Mouse (Mus musculus) heart, embryonic 16.5 days (tissue): Measurements from ENCODE around the gene Gnai3. TPM values are rescaled to one million over a fixed set of nuclear protein-coding genes. Genes with fewer than 3 reads are reported as not detected.

Experiments
- ATAC-seq: fragments of 200-750 bp; cut with Nextera tagmentation; replicated peaks from 2 replicates; pipeline ENCODE4 v1.8.0; 2017; ENCODE audit warnings: moderate number of reproducible peaks; ENCODE audit not compliant: insufficient read depth, low FRiP score; ENCODE audit errors: extremely low read depth
- H3K27ac ChIP-seq: fragments of 300-500 bp; sonication (generic); 2 replicates; pipeline ENCODE4 v1.5.1; 2014; ENCODE audit warnings: mild to moderate bottlenecking, low read length, control low read depth, moderate library complexity
- H3K27me3 ChIP-seq: fragments of 300-500 bp; sonication (generic); 2 replicates; pipeline ENCODE4 v1.6.1; 2014; ENCODE audit warnings: low read length, mixed read lengths; ENCODE audit not compliant: control insufficient read depth, insufficient read depth
- H3K36me3 ChIP-seq: fragments of 300-500 bp; sonication (generic); 2 replicates; pipeline ENCODE4 v1.6.1; 2014; ENCODE audit not compliant: control insufficient read depth, insufficient read depth
- H3K4me1 ChIP-seq: fragments of 300-500 bp; sonication (generic); 2 replicates; pipeline ENCODE4 v1.6.1; 2014; ENCODE audit warnings: low read length, mixed read lengths; ENCODE audit not compliant: control insufficient read depth, insufficient read depth
- H3K4me2 ChIP-seq: fragments of 300-500 bp; sonication (generic); 2 replicates; pipeline ENCODE4 v1.6.1; 2014; ENCODE audit warnings: low read depth, mild to moderate bottlenecking, control low read depth, low read length
- H3K4me3 ChIP-seq: fragments of 300-500 bp; sonication (generic); 2 replicates; pipeline ENCODE4 v1.5.1; 2014; ENCODE audit warnings: mild to moderate bottlenecking, control low read depth, low read length
- H3K9ac ChIP-seq: fragments of 300-500 bp; sonication (generic); 2 replicates; pipeline ENCODE4 v1.6.1; 2014; ENCODE audit warnings: low read length, control low read depth
- H3K9me3 ChIP-seq: fragments of 300-500 bp; sonication (generic); replicated peaks from 2 replicates; pipeline ENCODE4 v1.6.1; 2016; ENCODE audit warnings: low read length; ENCODE audit not compliant: control insufficient read depth
- WGBS: fragments of 180-500 bp; shearing (Covaris S2); extraction: QIAGEN DNeasy Blood & Tissue Kit; methylation state at CpG from one replicate; pipeline ENCODE4 v1.1.7; 2014; 5-methylcytosine and 5-hydroxymethylcytosine counted together
- polyA plus RNA-seq: library from polyadenylated mRNA; unstranded; fragments of >200 nt; fragmentation: Nextera tagmentation; extraction: Ambion mirVana; gene quantifications from 2 replicates; pipeline ENCODE4 v1.2.1, GENCODE M21; 2015

The Gnai3 gene
- polyA plus RNA-seq, 1 experiment from 2014 or later: 85.5 TPM

DNA sequence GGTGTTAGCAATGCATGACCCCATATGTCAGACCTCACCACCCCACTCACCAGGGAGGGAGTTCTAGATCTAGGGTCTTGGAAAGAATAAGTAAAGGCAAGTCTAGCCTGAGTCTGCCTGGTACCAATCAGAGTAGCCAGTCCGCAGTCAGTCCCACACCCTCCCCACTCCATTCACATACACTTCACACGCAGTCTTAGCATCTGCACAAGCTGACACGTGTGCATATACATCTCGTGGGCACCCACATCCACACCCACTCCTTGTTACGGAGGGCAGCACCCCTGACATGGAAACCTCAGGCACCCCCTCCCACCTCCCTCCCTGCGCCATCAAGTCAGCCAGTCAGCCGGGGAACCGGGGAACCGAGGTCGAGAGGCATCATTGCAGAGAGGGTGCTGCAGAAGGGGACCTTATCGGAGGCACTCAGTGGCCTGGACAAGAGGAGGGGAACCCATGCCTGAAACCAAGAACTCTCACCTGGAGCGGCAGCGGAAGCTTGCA lies 61.1 kb downstream of the Gnai3 start:
- peaks cover 54% of the 10 kb centered on the region for H3K4me1 ChIP-seq

DNA sequence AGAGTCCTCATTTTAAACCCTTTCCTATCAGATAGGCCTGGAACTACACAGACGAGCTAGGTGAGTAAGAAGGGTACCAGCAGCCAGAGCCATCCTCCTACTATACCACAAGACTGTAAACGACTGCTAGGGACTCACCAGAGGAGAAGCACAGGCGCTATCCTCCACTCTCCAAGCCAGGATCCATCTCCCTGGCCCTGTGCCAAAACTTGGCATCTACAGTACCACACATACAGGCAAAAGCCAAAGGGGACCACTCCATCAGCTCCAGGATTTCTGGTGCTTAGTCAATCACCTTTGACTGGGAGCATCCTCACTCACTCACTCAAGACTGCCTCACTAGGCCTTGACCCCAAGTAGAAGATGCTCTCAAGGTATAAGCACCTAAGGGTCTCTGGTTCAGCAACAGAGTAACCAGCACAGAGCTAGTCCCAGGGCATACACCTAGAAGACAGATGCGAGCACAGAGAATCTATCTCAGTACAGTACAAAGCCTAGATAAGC lies 62.0 kb downstream of the Gnai3 start:
- 61% methylated on average over 4 of the region's 4 CpGs for WGBS
- Histone ChIP-seq H3K27ac (no peak overlapping the region), H3K27me3 (no peaks in the 10 kb centered on the region), H3K4me3 (no peak overlapping the region), H3K9me3 (no peaks in the 10 kb centered on the region), H3K4me1 (peaks cover 51% of the 10 kb centered on the region), H3K4me2 (peak overlapping the region; percentile 97), H3K9ac (no peak overlapping the region), H3K36me3 (peaks cover 7% of the 10 kb centered on the region)
- no peak for ATAC-seq

More for the DNA sequence above, 61.1 kb downstream of the Gnai3 start:
- peaks cover 2% of the 10 kb centered on the region; the same call in 1 of the 2 replicates for H3K36me3 ChIP-seq
- H3K4me3 ChIP-seq: peak overlapping the region; percentile 81
- H3K4me2 ChIP-seq: peak overlapping the region; percentile 97
- H3K27ac ChIP-seq: peak overlapping the region; percentile 90
- H3K27me3 ChIP-seq: no peaks in the 10 kb centered on the region
- H3K9me3 ChIP-seq: no peaks in the 10 kb centered on the region
- WGBS: 11% methylated on average over 13 of the region's 13 CpGs
- no peak for ATAC-seq
- peak overlapping the region; percentile 81 for H3K9ac ChIP-seq

GRCm38 (mm10) chr3:108083161-108083560 lies 62.8 kb downstream of the Gnai3 start:
- no peaks in the 10 kb centered on the region for H3K27me3 ChIP-seq
- no peaks in the 10 kb centered on the region for H3K9me3 ChIP-seq
- no peak overlapping the region for H3K9ac ChIP-seq
- H3K27ac ChIP-seq: no peak overlapping the region
- peaks cover 48% of the 10 kb centered on the region for H3K4me1 ChIP-seq
- ATAC-seq: no peak
- H3K4me2 ChIP-seq: no peak overlapping the region
- no peak overlapping the region for H3K4me3 ChIP-seq
- peaks cover 13% of the 10 kb centered on the region for H3K36me3 ChIP-seq
- 35% methylated on average over 2 of the region's 2 CpGs for WGBS

DNA sequence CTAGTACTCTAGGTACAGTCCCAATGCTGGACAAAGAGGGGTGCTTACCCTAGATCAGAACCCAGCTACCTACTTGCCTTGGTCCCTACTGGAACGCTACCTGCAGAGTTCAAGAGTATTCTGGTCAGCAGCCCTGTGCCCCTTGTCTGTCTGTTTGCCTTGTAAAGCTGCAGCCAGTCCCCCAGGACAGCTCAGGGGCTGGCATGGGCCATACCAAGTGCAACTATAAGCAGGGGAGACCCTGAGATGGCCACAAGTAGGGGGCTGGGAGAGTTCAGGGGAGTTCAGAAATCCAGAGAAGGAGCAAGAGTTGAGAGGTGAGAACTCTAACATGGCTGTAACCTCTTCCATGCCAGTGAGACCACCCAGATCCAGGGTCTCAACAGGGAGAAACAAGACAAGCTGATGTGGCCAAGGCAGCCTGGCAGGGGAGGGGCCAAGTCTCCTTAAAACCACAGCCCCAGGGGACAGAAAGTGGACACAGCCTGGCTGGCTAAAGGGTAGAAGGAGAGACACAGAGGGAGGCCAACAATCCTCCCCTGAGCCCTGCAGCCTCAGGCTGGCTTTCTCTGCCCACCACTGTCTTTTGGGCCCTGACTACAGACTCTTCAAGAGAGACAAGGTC lies 63.6 kb downstream of the Gnai3 start:
- Histone ChIP-seq H3K4me1 (peaks cover 47% of the 10 kb centered on the region), H3K36me3 (peaks cover 17% of the 10 kb centered on the region), H3K4me3 (no peak overlapping the region), H3K9ac (0 out of 2 replicates have a peak overlapping the region, but pooled peaks have one; percentile 32), H3K27me3 (no peaks in the 10 kb centered on the region), H3K4me2 (peak overlapping the region; percentile 31), H3K27ac (peak overlapping the region; percentile 39), H3K9me3 (no peaks in the 10 kb centered on the region)
- ATAC-seq: no peak
- whole genome bisulfite sequencing: 68% methylated on average over 1 of the region's 1 CpGs

- Histone ChIP-seq H3K4me3 (no peak overlapping the region), H3K27me3 (no peaks in the 10 kb centered on the region), H3K36me3 (peaks cover 22% of the 10 kb centered on the region), H3K4me1 (peaks cover 41% of the 10 kb centered on the region), H3K4me2 (peak overlapping the region; percentile 31; the same call in 1 of the 2 replicates), H3K9ac (no peak overlapping the region), H3K9me3 (no peaks in the 10 kb centered on the region), H3K27ac (peak overlapping the region; percentile 39; the same call in 1 of the 2 replicates)
- WGBS: 40% methylated on average over 4 of the region's 4 CpGs
- no peak for ATAC-seq
Observed at GRCm38 (mm10) chr3:108081681-108082080, 64.3 kb downstream of the Gnai3 start.

- Histone ChIP-seq H3K4me1 (peaks cover 4% of the 10 kb centered on the region), H3K9ac (no peak overlapping the region), H3K4me2 (no peak overlapping the region), H3K27me3 (no peaks in the 10 kb centered on the region), H3K36me3 (peaks cover 42% of the 10 kb centered on the region), H3K9me3 (no peaks in the 10 kb centered on the region), H3K27ac (no peak overlapping the region), H3K4me3 (no peak overlapping the region)
- 87% methylated on average over 9 of the region's 9 CpGs for WGBS
- ATAC-seq: no peak
Observed at GRCm38 (mm10) chr3:108076836-108077235, 69.1 kb downstream of the Gnai3 start.

- H3K27me3 ChIP-seq: no peaks in the 10 kb centered on the region
- no peak overlapping the region for H3K4me3 ChIP-seq
- WGBS: 76% methylated on average over 10 of the region's 10 CpGs
- H3K4me2 ChIP-seq: no peak overlapping the region
- H3K27ac ChIP-seq: no peak overlapping the region
- H3K9me3 ChIP-seq: no peaks in the 10 kb centered on the region
- H3K4me1 ChIP-seq: 0 out of 2 replicates have a peak, but pooled peaks cover 2% of the 10 kb centered on the region
- H3K9ac ChIP-seq: no peak overlapping the region
- peaks cover 30% of the 10 kb centered on the region for H3K36me3 ChIP-seq
- ATAC-seq: no peak
Observed at GRCm38 (mm10) chr3:108072983-108073569, 72.9 kb downstream of the Gnai3 start.

DNA sequence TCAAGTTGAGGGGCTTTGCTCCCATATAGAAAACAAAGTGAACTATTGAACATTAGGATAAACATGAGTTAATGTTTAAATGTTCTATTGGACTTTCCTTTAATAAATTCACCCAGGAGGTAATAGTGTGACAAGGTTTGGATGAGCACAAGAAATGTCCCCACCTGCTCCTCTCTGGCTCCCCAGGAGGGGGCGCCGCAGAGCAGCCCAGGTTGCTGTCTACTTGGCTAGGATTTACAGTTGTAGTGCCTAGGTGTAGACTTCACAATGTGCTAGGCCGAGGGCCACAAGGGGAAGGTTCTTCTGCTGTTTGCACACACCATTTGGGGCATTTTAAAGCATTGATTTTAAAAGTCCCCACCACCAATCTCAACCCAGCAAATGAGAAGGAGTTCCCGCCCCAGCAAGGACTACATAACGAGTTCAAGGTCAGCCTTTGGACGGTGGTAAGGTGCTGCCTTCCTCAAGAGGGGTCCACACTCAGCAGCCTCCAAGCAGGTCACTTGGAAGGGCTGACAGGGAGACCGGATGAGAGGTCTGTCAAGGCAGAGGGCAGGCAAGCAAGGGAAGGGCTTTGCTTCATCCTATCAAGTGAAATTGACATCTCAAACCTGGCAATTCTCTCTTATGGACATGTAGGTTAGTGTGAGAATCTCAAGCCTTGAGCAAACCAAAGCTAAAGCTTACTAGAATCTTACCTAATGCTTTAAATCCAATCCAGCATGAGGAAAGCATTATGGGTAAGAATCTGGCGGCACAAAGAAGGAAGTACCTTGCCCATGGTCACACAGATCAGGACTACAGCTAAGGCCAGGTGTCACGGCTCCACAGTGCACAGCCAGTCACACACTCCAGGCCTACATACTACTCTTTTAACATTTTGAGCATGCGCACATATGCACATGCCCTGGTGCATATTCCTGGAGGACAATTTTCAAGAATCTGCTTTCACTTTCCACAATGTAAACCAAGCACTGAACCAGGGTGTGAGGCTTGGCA lies 75.4 kb downstream of the Gnai3 start:
- no peak for ATAC-seq
- H3K27ac ChIP-seq: no peak overlapping the region
- no peak overlapping the region for H3K4me3 ChIP-seq
- H3K4me2 ChIP-seq: no peak overlapping the region
- 0 out of 2 replicates have a peak, but pooled peaks cover 2% of the 10 kb centered on the region for H3K4me1 ChIP-seq
- H3K36me3 ChIP-seq: peaks cover 10% of the 10 kb centered on the region; the same call in 1 of the 2 replicates
- H3K27me3 ChIP-seq: no peaks in the 10 kb centered on the region
- no peak overlapping the region for H3K9ac ChIP-seq
- H3K9me3 ChIP-seq: no peaks in the 10 kb centered on the region
- 61% methylated on average over 10 of the region's 10 CpGs for WGBS
